Mouse (Mus musculus) forebrain, embryonic 16.5 days (tissue): Measurements from ENCODE around the gene Grasp. TPM values are rescaled to one million over a fixed set of nuclear protein-coding genes. Genes with fewer than 3 reads are reported as not detected.
A peak's percentile ranks its signal among the peaks of the same experiment; 100 is the strongest.

Experiments
- ATAC-seq: fragments of 200-750 bp; cut with Nextera tagmentation; 2 replicates; pipeline ENCODE4 v1.8.0; 2017; ENCODE audit warnings: mild to moderate bottlenecking, moderate library complexity
- H3K27ac ChIP-seq: fragments of 300-500 bp; sonication (generic); 2 replicates; pipeline ENCODE4 v1.5.1; 2014; ENCODE audit warnings: low read length, control low read depth
- H3K27me3 ChIP-seq: fragments of 300-500 bp; sonication (generic); replicated peaks from 2 replicates; pipeline ENCODE4 v1.6.1; 2014; ENCODE audit warnings: low read length; ENCODE audit not compliant: control insufficient read depth, insufficient read depth
- H3K36me3 ChIP-seq: fragments of 300-500 bp; sonication (generic); 2 replicates; pipeline ENCODE4 v1.6.1; 2014; ENCODE audit not compliant: control insufficient read depth, insufficient read depth
- H3K4me1 ChIP-seq: fragments of 300-500 bp; sonication (generic); replicated peaks from 2 replicates; pipeline ENCODE4 v1.6.1; 2014; ENCODE audit warnings: low read length; ENCODE audit not compliant: control insufficient read depth, insufficient read depth
- H3K4me2 ChIP-seq: fragments of 300-500 bp; sonication (generic); 2 replicates; pipeline ENCODE4 v1.6.1; 2014; ENCODE audit warnings: mild to moderate bottlenecking, low read length, control low read depth
- H3K4me3 ChIP-seq: fragments of 300-500 bp; sonication (generic); replicated peaks from 2 replicates; pipeline ENCODE4 v1.5.1; 2014; ENCODE audit warnings: mild to moderate bottlenecking, low read length, control low read depth
- H3K9ac ChIP-seq: fragments of 300-500 bp; sonication (generic); replicated peaks from 2 replicates; pipeline ENCODE4 v1.6.1; 2014; ENCODE audit warnings: low read depth, low read length, control low read depth
- H3K9me3 ChIP-seq: fragments of 300-500 bp; sonication (generic); 2 replicates; pipeline ENCODE4 v1.6.1; 2016; ENCODE audit warnings: low read length; ENCODE audit not compliant: control insufficient read depth
- WGBS: fragments of 180-500 bp; shearing (Covaris S2); extraction: QIAGEN DNeasy Blood & Tissue Kit; methylation state at CpG from one replicate; pipeline ENCODE4 v1.1.7; 2014; 5-methylcytosine and 5-hydroxymethylcytosine counted together
- polyA plus RNA-seq: library from polyadenylated mRNA; unstranded; fragments of >200 nt; fragmentation: Nextera tagmentation; extraction: Ambion mirVana; gene quantifications from 2 replicates; pipeline ENCODE4 v1.2.1, GENCODE M21; 2015

The Grasp gene
- polyA plus RNA-seq, 1 experiment from 2014 or later, result 1.3 TPM

- Histone ChIP-seq H3K27ac (no peak overlapping the region), H3K4me3 (no peak overlapping the region), H3K4me2 (no peak overlapping the region), H3K9me3 (no peaks in the 10 kb centered on the region), H3K36me3 (no peaks in the 10 kb centered on the region), H3K4me1 (peaks cover 9% of the 10 kb centered on the region), H3K27me3 (no peaks in the 10 kb centered on the region), H3K9ac (no peak overlapping the region)
- ATAC-seq, result no peak
- WGBS, result 54% methylated on average over 8 of the region's 8 CpGs
These were observed 15.8 kb downstream of the Grasp start for GRCm38 (mm10) chr15:101239821-101240220.

- Histone ChIP-seq H3K4me1 (peaks cover 11% of the 10 kb centered on the region), H3K9ac (peak overlapping the region; percentile 40; the same call in 1 of the 2 replicates), H3K27me3 (no peaks in the 10 kb centered on the region), H3K27ac (no peak overlapping the region), H3K9me3 (no peaks in the 10 kb centered on the region), H3K36me3 (no peaks in the 10 kb centered on the region), H3K4me3 (peak overlapping the region; percentile 13), H3K4me2 (peak overlapping the region; percentile 39)
- 5% methylated on average over 10 of the region's 10 CpGs for WGBS
- ATAC-seq, result peak; percentile 85
These were observed 16.8 kb downstream of the Grasp start for GRCm38 (mm10) chr15:101240799-101241204.

GRCm38 (mm10) chr15:101241236-101241635, 17.2 kb downstream of the Grasp start:
- Histone ChIP-seq H3K9me3 (no peaks in the 10 kb centered on the region), H3K36me3 (no peaks in the 10 kb centered on the region), H3K4me3 (peak overlapping the region; percentile 13), H3K4me1 (peaks cover 12% of the 10 kb centered on the region), H3K4me2 (peak overlapping the region; percentile 39), H3K27ac (no peak overlapping the region), H3K27me3 (no peaks in the 10 kb centered on the region), H3K9ac (peak overlapping the region; percentile 40; the same call in 1 of the 2 replicates)
- no peak for ATAC-seq
- 58% methylated on average over 9 of the region's 9 CpGs for WGBS

- ATAC-seq, result no peak
- WGBS, result 81% methylated on average over 9 of the region's 9 CpGs
These were observed 17.9 kb downstream of the Grasp start for GRCm38 (mm10) chr15:101241853-101242252.

GRCm38 (mm10) chr15:101242645-101243044, 18.7 kb downstream of the Grasp start:
- WGBS, result 20% methylated on average over 8 of the region's 8 CpGs
- Histone ChIP-seq H3K4me3 (no peak overlapping the region), H3K4me2 (no peak overlapping the region), H3K27me3 (no peaks in the 10 kb centered on the region), H3K4me1 (peaks cover 17% of the 10 kb centered on the region), H3K36me3 (no peaks in the 10 kb centered on the region), H3K9ac (no peak overlapping the region), H3K27ac (no peak overlapping the region), H3K9me3 (no peaks in the 10 kb centered on the region)
- ATAC-seq, result no peak

More at GRCm38 (mm10) chr15:101241853-101242252, 17.9 kb downstream of the Grasp start:
- no peak overlapping the region for H3K4me3 ChIP-seq
- no peak overlapping the region for H3K4me2 ChIP-seq
- no peaks in the 10 kb centered on the region for H3K9me3 ChIP-seq
- no peaks in the 10 kb centered on the region for H3K27me3 ChIP-seq
- no peaks in the 10 kb centered on the region for H3K36me3 ChIP-seq
- H3K9ac ChIP-seq, result no peak overlapping the region
- no peak overlapping the region for H3K27ac ChIP-seq
- peaks cover 15% of the 10 kb centered on the region for H3K4me1 ChIP-seq

- H3K27me3 ChIP-seq, result no peaks in the 10 kb centered on the region
- no peak overlapping the region for H3K9ac ChIP-seq
- H3K27ac ChIP-seq, result no peak overlapping the region
- no peak overlapping the region for H3K4me2 ChIP-seq
- H3K9me3 ChIP-seq, result no peaks in the 10 kb centered on the region
- ATAC-seq, result no peak
- H3K4me3 ChIP-seq, result no peak overlapping the region
- H3K4me1 ChIP-seq, result peaks cover 14% of the 10 kb centered on the region
- WGBS, result 70% methylated on average over 3 of the region's 3 CpGs
- H3K36me3 ChIP-seq, result no peaks in the 10 kb centered on the region
These were observed 20.0 kb downstream of the Grasp start for GRCm38 (mm10) chr15:101244012-101244411.

GRCm38 (mm10) chr15:101246231-101247154, 22.5 kb downstream of the Grasp start:
- peak; percentile 99 for ATAC-seq
- 3% methylated on average over 56 of the region's 56 CpGs for WGBS
- Histone ChIP-seq H3K4me2 (peak overlapping the region; percentile 78), H3K27ac (peak overlapping the region; percentile 86), H3K36me3 (no peaks in the 10 kb centered on the region), H3K4me1 (peaks cover 7% of the 10 kb centered on the region), H3K9ac (peak overlapping the region; percentile 77), H3K27me3 (no peaks in the 10 kb centered on the region), H3K4me3 (peak overlapping the region; percentile 67), H3K9me3 (no peaks in the 10 kb centered on the region)

- Histone ChIP-seq H3K36me3 (no peaks in the 10 kb centered on the region), H3K4me2 (peak overlapping the region; percentile 78), H3K27ac (no peak overlapping the region), H3K27me3 (no peaks in the 10 kb centered on the region), H3K4me1 (peaks cover 7% of the 10 kb centered on the region), H3K9ac (no peak overlapping the region), H3K4me3 (no peak overlapping the region; the same call in 1 of the 2 replicates), H3K9me3 (no peaks in the 10 kb centered on the region)
- ATAC-seq, result no peak
- WGBS, result 84% methylated on average over 1 of the region's 1 CpGs
These were observed 23.1 kb downstream of the Grasp start for GRCm38 (mm10) chr15:101247155-101247498.

GRCm38 (mm10) chr15:101248029-101248710, 24.2 kb downstream of the Grasp start:
- Histone ChIP-seq H3K4me3 (no peak overlapping the region), H3K27me3 (no peaks in the 10 kb centered on the region; the same call in 1 of the 2 replicates), H3K27ac (no peak overlapping the region), H3K9me3 (no peaks in the 10 kb centered on the region), H3K4me2 (no peak overlapping the region), H3K4me1 (peaks cover 7% of the 10 kb centered on the region), H3K36me3 (no peaks in the 10 kb centered on the region), H3K9ac (no peak overlapping the region)
- ATAC-seq, result no peak
- WGBS, result 68% methylated on average over 5 of the region's 5 CpGs
